Mouse (Mus musculus) lung, postnatal 0 days (tissue): ENCODE data around the gene St6galnac4. TPM values are rescaled to one million over a fixed set of nuclear protein-coding genes. Genes with fewer than 3 reads are reported as not detected.

Experiments used
- ATAC-seq: fragments of 200-750 bp; cut with Nextera tagmentation; 2 replicates; pipeline ENCODE4 v1.8.0; 2017; ENCODE audit warnings: moderate library complexity
- DNase-seq: peaks from one replicate; pipeline ENCODE4 v3.0.0-alpha.2; 2016; ENCODE audit warnings: low spot score
- H3K27ac ChIP-seq: fragments of 300-500 bp; sonication (generic); 2 replicates; pipeline ENCODE4 v1.5.1; 2014; ENCODE audit warnings: antibody characterized with exemption, mild to moderate bottlenecking, low read length, mixed read lengths
- H3K27me3 ChIP-seq: fragments of 300-500 bp; sonication (generic); replicated peaks from 2 replicates; pipeline ENCODE4 v1.6.1; 2014; ENCODE audit warnings: low read length, mixed read lengths; ENCODE audit not compliant: insufficient read depth
- H3K36me3 ChIP-seq: fragments of 300-500 bp; sonication (generic); 2 replicates; pipeline ENCODE4 v1.6.1; 2014; ENCODE audit warnings: low read length, mixed read lengths; ENCODE audit not compliant: insufficient read depth
- H3K4me1 ChIP-seq: fragments of 300-500 bp; sonication (generic); 2 replicates; pipeline ENCODE4 v1.6.1; 2014; ENCODE audit warnings: antibody characterized with exemption, low read depth, low read length, mixed read lengths; ENCODE audit not compliant: insufficient read depth
- H3K4me2 ChIP-seq: fragments of 300-500 bp; sonication (generic); replicated peaks from 2 replicates; pipeline ENCODE4 v1.6.1; 2014; ENCODE audit warnings: low read depth, mild to moderate bottlenecking, low read length, moderate library complexity, mixed read lengths
- H3K4me3 ChIP-seq: fragments of 300-500 bp; sonication (generic); 2 replicates; pipeline ENCODE4 v1.5.1; 2014; ENCODE audit warnings: low read depth, low read length
- H3K9ac ChIP-seq: fragments of 300-500 bp; sonication (generic); replicated peaks from 2 replicates; pipeline ENCODE4 v1.6.1; 2014; ENCODE audit warnings: low read depth, mild to moderate bottlenecking
- H3K9me3 ChIP-seq: fragments of 300-500 bp; sonication (generic); 2 replicates; pipeline ENCODE4 v1.6.1; 2016; ENCODE audit warnings: low read length, mixed read lengths
- CTCF ChIP-seq: IDR thresholded peaks from 2 replicates; pipeline ENCODE4 v1.5.1; 2016; ENCODE audit warnings: antibody characterized with exemption, mild to moderate bottlenecking
- EP300 ChIP-seq: IDR thresholded peaks from 2 replicates; pipeline ENCODE4 v1.6.1; 2016; ENCODE audit warnings: antibody characterized with exemption, mild to moderate bottlenecking, control low read depth
- WGBS: fragments of 180-500 bp; shearing (Covaris S2); extraction: QIAGEN DNeasy Blood & Tissue Kit; methylation state at CpG from one replicate; pipeline ENCODE4 v1.1.7; 2014; 5-methylcytosine and 5-hydroxymethylcytosine counted together
- polyA plus RNA-seq: library from polyadenylated mRNA; unstranded; fragments of >200 nt; fragmentation: Nextera tagmentation; extraction: Ambion mirVana; gene quantifications from 2 replicates; pipeline ENCODE4 v1.2.1, GENCODE M21; 2015

St6galnac4 gene
- 32.0 and 38.9 TPM in 2 replicates for polyA plus RNA-seq

DNA sequence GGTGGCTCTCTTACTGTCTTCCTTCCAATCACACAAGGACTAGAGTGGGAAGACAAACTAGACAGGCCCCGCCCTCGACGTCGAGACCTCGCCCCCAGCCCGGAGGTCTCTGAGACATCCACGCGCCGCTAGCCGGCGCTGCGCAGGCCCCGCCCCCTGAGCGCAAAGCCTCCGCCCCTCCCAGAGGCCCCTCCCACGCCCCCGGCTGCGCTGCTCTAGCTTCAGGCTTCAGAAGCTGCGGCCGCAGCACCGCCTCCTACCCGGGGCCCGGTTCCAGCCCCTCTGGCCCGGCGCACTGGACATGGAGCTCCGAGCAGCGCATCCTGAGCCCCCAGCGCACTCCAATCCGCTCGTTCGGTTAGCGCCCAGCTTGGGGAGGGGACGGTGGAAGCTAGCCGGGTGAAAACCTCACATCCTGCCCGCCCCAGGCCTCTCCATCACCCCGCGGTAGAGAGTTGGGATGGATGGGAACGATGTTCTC is at the start of gene St6galnac4:
Gene St6galnac4, plus strand, starts transcription at position 225 of the 481 bp plus-strand sequence.
- Histone ChIP-seq H3K9me3 (no peaks in the 10 kb centered on the region), H3K27ac (peak within 1 kb of the TSS; percentile 71), H3K27me3 (no peaks in the 10 kb centered on the region), H3K4me1 (peaks cover 15% of the 10 kb centered on the region), H3K9ac (peak within 1 kb of the TSS; percentile 61), H3K4me2 (peak within 1 kb of the TSS; percentile 68), H3K36me3 (no peaks in the 10 kb centered on the region), H3K4me3 (peak within 1 kb of the TSS; percentile 53)
- DNase-seq: peak; percentile 96
- ATAC-seq: peak; percentile 93
- TF ChIP-seq EP300: no peak
- TF ChIP-seq CTCF: peak; percentile 68
- under 1% methylated on average over 38 of the region's 38 CpGs for WGBS

DNA sequence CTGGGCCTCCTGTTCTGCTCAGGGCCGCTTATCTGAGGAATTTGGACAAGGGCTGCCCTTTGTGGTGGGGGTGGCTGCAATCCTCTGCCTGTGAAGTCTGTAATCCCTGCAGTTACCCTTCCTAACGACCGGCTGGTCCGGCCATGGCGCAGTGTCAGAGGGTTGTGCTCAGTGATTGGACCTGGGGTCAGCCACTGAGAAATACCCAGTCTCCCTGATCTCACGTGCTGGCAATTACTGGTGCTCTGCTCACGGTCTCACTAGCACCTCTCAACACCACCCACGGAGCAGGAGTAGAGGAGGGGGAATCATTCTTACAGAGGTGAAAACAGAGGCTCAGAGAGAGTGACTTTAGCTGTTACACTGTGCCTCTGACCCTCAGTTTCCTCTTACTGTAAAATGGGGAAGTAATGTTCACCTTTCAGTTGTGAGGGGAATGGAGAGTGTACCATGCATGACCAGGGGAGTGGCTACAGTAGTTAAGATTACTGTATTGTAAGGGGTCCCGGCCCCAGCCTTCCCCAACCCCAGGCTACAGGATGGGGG is 49.5 kb upstream of the St6galnac4 start:
- Histone ChIP-seq H3K36me3 (no peaks in the 10 kb centered on the region), H3K4me3 (peak overlapping the region; percentile 85), H3K27me3 (no peaks in the 10 kb centered on the region), H3K4me2 (peak overlapping the region; percentile 87), H3K27ac (peak overlapping the region; percentile 97), H3K4me1 (peaks cover 33% of the 10 kb centered on the region), H3K9ac (peak overlapping the region; percentile 86), H3K9me3 (no peaks in the 10 kb centered on the region)
- TF ChIP-seq EP300 (0 out of 2 replicates have a peak, but pooled peaks have one; percentile 20), CTCF (no peak)
- no peak for ATAC-seq
- DNase-seq: peak; percentile 59
- WGBS: 9% methylated on average over 9 of the region's 9 CpGs

DNA sequence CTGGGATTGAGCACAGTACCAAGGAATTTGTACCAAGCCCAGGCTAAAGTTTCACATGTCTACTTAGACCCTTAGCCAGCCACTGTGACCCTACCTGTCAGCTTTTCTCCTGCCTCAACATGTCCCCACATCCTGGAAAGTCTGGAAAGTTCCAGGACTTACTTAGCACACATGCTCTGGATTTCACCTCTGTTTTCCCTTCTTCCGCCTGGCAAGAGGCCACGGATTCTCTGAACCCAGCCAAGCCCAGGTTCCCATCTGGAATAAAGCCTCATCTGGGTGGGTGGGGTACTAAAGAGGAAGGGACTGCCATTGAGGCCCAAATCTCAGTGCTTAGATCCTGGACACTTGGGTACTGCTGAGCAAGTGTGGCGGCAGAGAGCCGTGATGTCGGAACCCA is 49.0 kb upstream of the St6galnac4 start:
- Histone ChIP-seq H3K9me3 (no peaks in the 10 kb centered on the region), H3K36me3 (no peaks in the 10 kb centered on the region), H3K27ac (peak overlapping the region; percentile 97; the same call in 1 of the 2 replicates), H3K27me3 (no peaks in the 10 kb centered on the region), H3K4me3 (peak overlapping the region; percentile 85; the same call in 1 of the 2 replicates), H3K4me1 (peaks cover 35% of the 10 kb centered on the region), H3K4me2 (peak overlapping the region; percentile 87), H3K9ac (peak overlapping the region; percentile 86)
- TF ChIP-seq CTCF: no peak
- no peak for TF ChIP-seq EP300
- DNase-seq (no peak), ATAC-seq (no peak)
- WGBS: 43% methylated on average over 5 of the region's 5 CpGs

DNA sequence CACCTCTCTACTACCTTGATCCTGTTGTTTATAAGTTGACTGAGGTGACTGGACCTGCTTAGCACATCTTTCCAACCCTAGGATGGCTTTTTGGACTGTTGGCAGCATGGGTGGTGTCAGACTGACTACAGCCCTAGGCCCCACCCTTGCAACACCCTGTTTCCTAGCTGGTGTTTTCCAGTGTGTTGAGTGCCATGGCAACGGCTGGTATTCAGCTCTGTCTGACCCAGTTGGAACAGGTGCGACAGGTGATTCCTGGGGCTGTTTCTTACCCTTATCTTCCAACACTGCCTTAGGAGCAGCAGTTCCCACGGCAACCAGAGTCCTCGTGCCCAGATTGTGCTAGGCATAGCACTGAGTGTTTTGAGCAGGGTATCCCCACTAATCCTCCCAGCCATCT is 48.4 kb upstream of the St6galnac4 start:
- WGBS: 49% methylated on average over 4 of the region's 4 CpGs
- TF ChIP-seq EP300: no peak
- TF ChIP-seq CTCF: no peak
- Histone ChIP-seq H3K36me3 (no peaks in the 10 kb centered on the region), H3K4me3 (no peak overlapping the region), H3K9ac (no peak overlapping the region), H3K27me3 (no peaks in the 10 kb centered on the region), H3K9me3 (no peaks in the 10 kb centered on the region), H3K27ac (0 out of 2 replicates have a peak overlapping the region, but pooled peaks have one; percentile 32), H3K4me1 (peaks cover 39% of the 10 kb centered on the region), H3K4me2 (peak overlapping the region; percentile 87)
- no peak for ATAC-seq
- DNase-seq: peak; percentile 53

DNA sequence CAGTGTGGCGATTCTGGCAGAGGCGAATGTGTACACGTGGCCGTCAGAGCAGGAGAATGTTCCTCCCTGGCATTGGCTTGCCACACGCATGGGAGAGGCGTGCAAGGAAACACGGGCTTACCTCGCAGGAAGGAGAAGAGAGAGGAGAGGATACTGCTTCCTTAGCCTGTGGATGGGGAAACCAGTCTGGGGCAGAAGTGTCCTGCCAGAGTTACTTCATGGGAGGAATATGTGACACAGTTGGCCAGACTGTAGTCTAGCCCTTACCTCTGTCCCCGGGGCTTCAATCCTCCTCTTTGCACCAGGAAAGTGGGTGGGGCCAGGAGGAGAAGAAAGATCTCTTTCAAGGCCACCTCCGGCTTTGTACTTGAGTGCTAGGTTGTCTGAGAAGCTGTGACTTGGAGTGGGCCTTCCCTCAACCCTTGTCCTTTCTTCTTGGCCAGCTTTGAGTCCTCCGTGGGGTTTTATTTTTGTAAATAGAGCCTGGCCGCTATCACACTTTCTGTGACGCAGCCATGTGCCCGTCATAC is 47.4 kb upstream of the St6galnac4 start:
- H3K27me3 ChIP-seq: no peaks in the 10 kb centered on the region
- H3K27ac ChIP-seq: peak overlapping the region; percentile 47; the same call in 1 of the 2 replicates
- no peak for TF ChIP-seq EP300
- H3K4me1 ChIP-seq: peaks cover 35% of the 10 kb centered on the region
- H3K9me3 ChIP-seq: no peaks in the 10 kb centered on the region
- peak; percentile 32 for DNase-seq
- no peak for ATAC-seq
- H3K4me3 ChIP-seq: no peak overlapping the region
- no peak overlapping the region for H3K9ac ChIP-seq
- H3K4me2 ChIP-seq: peak overlapping the region; percentile 9; the same call in 1 of the 2 replicates
- no peaks in the 10 kb centered on the region for H3K36me3 ChIP-seq
- WGBS: 42% methylated on average over 14 of the region's 14 CpGs

- Histone ChIP-seq H3K4me3 (no peak overlapping the region), H3K4me2 (no peak overlapping the region), H3K27ac (no peak overlapping the region), H3K36me3 (no peaks in the 10 kb centered on the region), H3K27me3 (no peaks in the 10 kb centered on the region), H3K4me1 (peaks cover 35% of the 10 kb centered on the region), H3K9ac (no peak overlapping the region), H3K9me3 (no peaks in the 10 kb centered on the region)
- 62% methylated on average over 2 of the region's 2 CpGs for WGBS
- no peak for TF ChIP-seq CTCF
- no peak for TF ChIP-seq EP300
- DNase-seq (no peak), ATAC-seq (no peak)
Observed at GRCm38 (mm10) chr2:32541333-32541908, 45.5 kb upstream of the St6galnac4 start.
